Mouse (Mus musculus): ENCODE measurements around the gene Gpr137c. TPM values are rescaled to one million over a fixed set of nuclear protein-coding genes. Genes with fewer than 3 reads are reported as not detected.

Gene Gpr137c
- 10 to 100 TPM; 24.5 to 27.9 TPM for total RNA-seq (2021)
- long read RNA-seq, partial matches to known transcripts: 2 of 6 reads
- long read RNA-seq, other reads (novel, unspliced or antisense): 0 of 6 reads

GRCm38 (mm10) chr14:45219281-45220089 lies at the start of gene Gpr137c:
Gene Gpr137c, plus strand, starts transcription at chr14:45219717.
- DNase-seq (ENCODE audit: low spot score in 2 of 2): peak; percentile 95 to 96

GRCm38 (mm10) chr14:45172260-45172659 lies 47.3 kb upstream of the Gpr137c start:
- no peak for DNase-seq (ENCODE audit: low spot score in 2 of 2)

GRCm38 (mm10) chr14:45175012-45175740 lies 44.3 kb upstream of the Gpr137c start:
- no peak for DNase-seq (ENCODE audit: low spot score in 2 of 2)

GRCm38 (mm10) chr14:45179186-45179585 lies 40.3 kb upstream of the Gpr137c start:
- no peak for DNase-seq (ENCODE audit: low spot score in 2 of 2)

GRCm38 (mm10) chr14:45179606-45180005 lies 39.9 kb upstream of the Gpr137c start:
- DNase-seq (ENCODE audit: low spot score in 2 of 2): no peak

GRCm38 (mm10) chr14:45181611-45182010 lies 37.9 kb upstream of the Gpr137c start:
- DNase-seq (ENCODE audit: low spot score in 2 of 2): no peak

GRCm38 (mm10) chr14:45190999-45191398 lies 28.5 kb upstream of the Gpr137c start:
- DNase-seq (ENCODE audit: low spot score in 2 of 2): no peak

- no peak for DNase-seq (ENCODE audit: low spot score in 2 of 2)
These were observed 18.9 kb upstream of the Gpr137c start for GRCm38 (mm10) chr14:45200607-45201006.

GRCm38 (mm10) chr14:45210683-45211082 lies 8.8 kb upstream of the Gpr137c start:
- no peak for DNase-seq (ENCODE audit: low spot score in 2 of 2)

- no peak for DNase-seq (ENCODE audit: low spot score in 2 of 2)
These were observed 8.1 kb upstream of the Gpr137c start for GRCm38 (mm10) chr14:45211431-45211830.

- DNase-seq (ENCODE audit: low spot score in 2 of 2): no peak
These were observed 2.7 kb upstream of the Gpr137c start for GRCm38 (mm10) chr14:45216711-45217340.

GRCm38 (mm10) chr14:45217693-45218092 lies 1.8 kb upstream of the Gpr137c start:
- no peak for DNase-seq (ENCODE audit: low spot score in 2 of 2)

GRCm38 (mm10) chr14:45220090-45220956 lies 806 bp downstream of the Gpr137c start, which contains the start of gene Txndc16:
Gene Txndc16, minus strand, starts transcription at chr14:45220328.
- DNase-seq (ENCODE audit: low spot score in 2 of 2): peak; percentile 80 to 88

- no peak for DNase-seq (ENCODE audit: low spot score in 2 of 2)
These were observed 1.6 kb downstream of the Gpr137c start for GRCm38 (mm10) chr14:45220957-45221630.

- no peak for DNase-seq (ENCODE audit: low spot score in 2 of 2)
These were observed 19.5 kb downstream of the Gpr137c start for GRCm38 (mm10) chr14:45239042-45239441.

GRCm38 (mm10) chr14:45241613-45242012 lies 22.1 kb downstream of the Gpr137c start:
- no peak for DNase-seq (ENCODE audit: low spot score in 2 of 2)

- DNase-seq (ENCODE audit: low spot score in 2 of 2): no peak
These were observed 32.1 kb downstream of the Gpr137c start for GRCm38 (mm10) chr14:45251548-45252076.

GRCm38 (mm10) chr14:45263831-45264592 lies 44.5 kb downstream of the Gpr137c start:
- DNase-seq (ENCODE audit: low spot score in 2 of 2): no peak

- DNase-seq (ENCODE audit: low spot score in 2 of 2): no peak
These were observed 56.3 kb downstream of the Gpr137c start for GRCm38 (mm10) chr14:45275816-45276215.
